Mouse (Mus musculus) NIH3T3 (cell line): ENCODE measurements at regions not wholly inside any gene's neighbourhood (a gene's known extent, or its start where the extent isn't known, plus 50 kb on each side); places are given as distances from the start of the nearest gene placed in this dataset.

Experiments used
- DNase-seq: peaks from one replicate; pipeline ENCODE4 v3.0.0-alpha.2; 2012; ENCODE audit warnings: low read depth

GRCm38 (mm10) chr3:150416447-150416846 is 1021.2 kb upstream of the Adgrl4 start:
- DNase-seq: no peak

- DNase-seq: no peak
These were observed 1009.7 kb upstream of the Adgrl4 start for GRCm38 (mm10) chr3:150427965-150428364.

- no peak for DNase-seq
These were observed 1006.4 kb upstream of the Adgrl4 start for GRCm38 (mm10) chr3:150431291-150431690.

- peak; percentile 60 for DNase-seq
These were observed 1002.5 kb upstream of the Adgrl4 start for GRCm38 (mm10) chr3:150435199-150435598.

GRCm38 (mm10) chr3:150435818-150436607 is 1001.7 kb upstream of the Adgrl4 start:
- no peak for DNase-seq
